Mouse (Mus musculus): ENCODE results near the gene Dennd4c.

The Dennd4c gene

GRCm38 (mm10) chr4:86879477-86879876 is 131.1 kb downstream of the Dennd4c start:
- in situ Hi-C loops (cut with MboI; ENCODE audit: low sequenced_read_pairs) = no loop called here

- in situ Hi-C loops (cut with MboI; ENCODE audit: low sequenced_read_pairs) = no loop called here
Measured at GRCm38 (mm10) chr4:86881178-86881577, 132.8 kb downstream of the Dennd4c start.

GRCm38 (mm10) chr4:86882413-86882812 is 134.1 kb downstream of the Dennd4c start:
- in situ Hi-C loops (cut with MboI; ENCODE audit: low sequenced_read_pairs) = no loop called here

GRCm38 (mm10) chr4:86884945-86885344 is 136.6 kb downstream of the Dennd4c start:
- in situ Hi-C loops (cut with MboI; ENCODE audit: low sequenced_read_pairs) = no loop called here

GRCm38 (mm10) chr4:86885790-86886159 is 137.4 kb downstream of the Dennd4c start:
- in situ Hi-C loops (cut with MboI; ENCODE audit: low sequenced_read_pairs) = no loop called here

GRCm38 (mm10) chr4:86886160-86886878 is 138.0 kb downstream of the Dennd4c start:
- in situ Hi-C loops (cut with MboI; ENCODE audit: low sequenced_read_pairs) = no loop called here

GRCm38 (mm10) chr4:86887879-86888278 is 139.5 kb downstream of the Dennd4c start:
- in situ Hi-C loops (cut with MboI; ENCODE audit: low sequenced_read_pairs) = no loop called here

- in situ Hi-C loops (cut with MboI; ENCODE audit: low sequenced_read_pairs) = no loop called here
Measured at GRCm38 (mm10) chr4:86897411-86897810, 149.1 kb downstream of the Dennd4c start.

GRCm38 (mm10) chr4:86898791-86899474 is 150.6 kb downstream of the Dennd4c start:
- in situ Hi-C loops (cut with MboI; ENCODE audit: low sequenced_read_pairs) = no loop called here

Measured in CH12F3 (cell line).